Mouse (Mus musculus) erythroblast, embryonic 14.5 days (primary cell): ENCODE data around the gene Cct5. TPM values are rescaled to one million over a fixed set of nuclear protein-coding genes. Genes with fewer than 3 reads are reported as not detected.

Source experiments
- H3K27me3 ChIP-seq: 2 replicates; pipeline ENCODE4 v1.6.1; 2012; ENCODE audit warnings: inconsistent platforms; ENCODE audit not compliant: control insufficient read depth
- H3K36me3 ChIP-seq: 2 replicates; pipeline ENCODE4 v1.6.1; 2012; ENCODE audit warnings: mild to moderate bottlenecking, inconsistent platforms; ENCODE audit not compliant: control insufficient read depth
- H3K4me1 ChIP-seq: 2 replicates; pipeline ENCODE4 v1.6.1; 2012; ENCODE audit warnings: inconsistent platforms; ENCODE audit not compliant: control insufficient read depth
- H3K4me3 ChIP-seq: replicated peaks from 2 replicates; pipeline ENCODE3; 2012; ENCODE audit warnings: moderate library complexity, mild to moderate bottlenecking, inconsistent platforms
- H3K9me3 ChIP-seq: 2 replicates; pipeline ENCODE4 v1.6.1; 2012; ENCODE audit warnings: low read length, inconsistent platforms, mixed read lengths; ENCODE audit not compliant: control insufficient read depth
- GATA1 ChIP-seq: IDR thresholded peaks from 2 replicates; pipeline ENCODE4 v1.6.1; 2012; ENCODE audit warnings: low read length, inconsistent platforms, mixed read lengths
- TAL1 ChIP-seq: IDR thresholded peaks from 3 replicates; pipeline ENCODE4 v1.6.1; 2012; ENCODE audit warnings: low read length, inconsistent platforms, mixed read lengths
- polyA plus RNA-seq: library from polyadenylated mRNA; stranded (reverse); fragments of >175 nt; gene quantifications from 2 replicates; pipeline ENCODE4 v1.2.3, GENCODE M21; 2012

Gene Cct5
- polyA plus RNA-seq, 1 experiment: 2.6 TPM

DNA sequence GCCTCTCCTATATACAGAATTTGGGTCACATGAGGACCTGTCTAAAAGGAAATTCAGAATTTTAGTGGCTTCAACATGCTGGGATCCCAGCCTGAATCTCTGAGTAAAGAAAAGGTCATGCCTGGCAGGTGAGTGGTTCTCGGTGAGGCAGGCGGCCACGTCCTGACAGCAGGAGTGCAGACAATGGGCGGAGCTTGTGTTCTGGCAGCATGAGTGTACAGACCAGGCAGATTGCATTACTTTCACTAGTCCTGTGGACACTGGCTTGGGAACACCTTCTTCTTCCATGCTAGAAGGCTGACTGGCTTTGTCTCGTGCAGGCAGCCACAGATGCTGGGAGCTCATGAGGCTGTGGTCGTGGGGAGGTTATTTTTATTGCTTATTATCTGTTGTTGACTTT, 5.2 kb upstream of the Cct5 start:
- TF ChIP-seq GATA1 (no peak), TAL1 (no peak)
- no peak overlapping the region for H3K4me3 ChIP-seq

DNA sequence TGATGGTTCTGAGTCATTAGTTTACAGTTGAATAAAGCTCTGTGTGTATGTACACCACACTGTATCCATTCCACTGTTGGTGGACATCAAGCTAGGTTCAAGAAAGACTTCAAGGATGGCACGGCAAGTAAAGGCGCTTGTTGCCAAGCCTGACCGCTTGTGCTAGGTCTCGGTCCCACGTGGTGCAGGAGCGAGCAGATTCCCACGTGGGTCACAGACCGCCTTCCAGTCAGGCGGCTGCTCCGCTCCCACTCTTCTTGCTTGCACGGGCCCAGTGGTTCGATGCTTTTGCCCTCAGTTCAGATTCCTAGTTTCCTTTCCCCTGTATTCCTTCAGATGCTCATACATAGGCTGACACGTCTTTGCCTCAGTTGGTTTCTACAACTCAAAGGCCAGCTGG, 1.5 kb upstream of the Cct5 start:
- Histone ChIP-seq H3K4me3 (peak overlapping the region; percentile 79), H3K9me3 (no peaks in the 10 kb centered on the region), H3K4me1 (peaks cover 43% of the 10 kb centered on the region), H3K36me3 (peaks cover 21% of the 10 kb centered on the region), H3K27me3 (no peaks in the 10 kb centered on the region)
- TF ChIP-seq GATA1 (no peak), TAL1 (no peak)

More for the DNA sequence above, 5.2 kb upstream of the Cct5 start:
- Histone ChIP-seq H3K36me3 (peaks cover 31% of the 10 kb centered on the region), H3K27me3 (no peaks in the 10 kb centered on the region), H3K9me3 (no peaks in the 10 kb centered on the region), H3K4me1 (peaks cover 13% of the 10 kb centered on the region)

DNA sequence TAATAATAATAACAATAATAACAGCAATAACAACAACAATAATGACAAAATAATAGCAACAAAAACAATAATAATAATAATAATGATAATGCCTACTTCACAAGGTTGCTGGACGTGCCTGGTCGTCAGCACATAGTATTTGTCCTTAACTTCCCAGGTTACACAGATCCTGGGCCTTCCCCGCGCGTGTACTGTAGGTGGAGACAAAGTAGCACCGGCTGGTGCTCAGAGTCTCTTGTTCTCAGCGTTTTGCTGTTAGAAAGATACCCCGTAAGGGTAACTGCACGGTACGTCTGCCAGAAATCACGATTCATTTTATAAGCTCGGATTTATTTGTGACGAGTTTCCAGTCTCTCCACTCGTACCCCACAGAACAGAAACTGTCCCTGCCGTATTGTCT, 822 bp upstream of the Cct5 start:
- Histone ChIP-seq H3K9me3 (no peaks in the 10 kb centered on the region), H3K4me1 (peaks cover 43% of the 10 kb centered on the region), H3K36me3 (peaks cover 23% of the 10 kb centered on the region), H3K27me3 (no peaks in the 10 kb centered on the region), H3K4me3 (peak overlapping the region; percentile 79)
- TF ChIP-seq GATA1 (no peak), TAL1 (no peak)

DNA sequence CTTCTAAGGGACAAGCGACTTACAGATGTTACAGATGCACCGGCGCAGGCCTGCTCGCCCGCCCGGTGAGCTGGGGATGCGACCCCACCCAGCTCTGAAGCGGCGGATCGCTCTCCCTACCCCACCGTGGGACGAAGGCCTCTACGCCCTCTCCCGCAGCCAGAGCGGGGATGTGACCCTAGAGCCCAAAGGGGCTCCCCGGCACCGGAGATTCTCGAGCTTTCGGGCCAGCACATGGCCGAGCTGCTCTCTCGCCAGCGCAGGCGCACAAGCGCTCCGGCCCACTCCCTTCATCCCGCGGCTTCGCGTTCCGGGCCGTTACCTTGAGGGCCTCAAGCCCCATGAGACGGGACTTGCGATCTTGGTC, 342 bp downstream of the Cct5 start:
- Histone ChIP-seq H3K9me3 (no peaks in the 10 kb centered on the region), H3K4me1 (peaks cover 40% of the 10 kb centered on the region), H3K36me3 (peaks cover 31% of the 10 kb centered on the region), H3K27me3 (no peaks in the 10 kb centered on the region), H3K4me3 (peak overlapping the region; percentile 79)
- TF ChIP-seq TAL1 (no peak), GATA1 (no peak)

DNA sequence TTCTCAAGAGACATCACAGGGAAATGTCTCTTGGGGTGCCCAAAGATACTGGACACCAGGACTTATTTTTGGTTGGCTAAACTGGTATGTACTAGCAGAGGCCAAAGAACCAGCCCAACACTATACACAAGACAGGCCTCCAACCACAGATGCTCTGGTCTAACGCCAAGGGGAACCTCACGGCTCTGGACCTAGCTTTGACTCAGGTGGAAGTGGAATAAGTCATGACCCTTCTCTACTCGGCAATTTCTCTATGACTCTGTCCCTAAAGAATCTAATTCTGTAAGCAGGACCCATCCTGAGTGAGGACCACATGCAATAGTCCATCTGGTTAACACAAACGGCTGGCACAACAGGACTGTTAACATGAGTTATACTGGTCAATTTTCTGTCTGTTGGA, 1.8 kb downstream of the Cct5 start:
- peaks cover 45% of the 10 kb centered on the region for H3K36me3 ChIP-seq
- TF ChIP-seq TAL1 (no peak), GATA1 (no peak)

DNA sequence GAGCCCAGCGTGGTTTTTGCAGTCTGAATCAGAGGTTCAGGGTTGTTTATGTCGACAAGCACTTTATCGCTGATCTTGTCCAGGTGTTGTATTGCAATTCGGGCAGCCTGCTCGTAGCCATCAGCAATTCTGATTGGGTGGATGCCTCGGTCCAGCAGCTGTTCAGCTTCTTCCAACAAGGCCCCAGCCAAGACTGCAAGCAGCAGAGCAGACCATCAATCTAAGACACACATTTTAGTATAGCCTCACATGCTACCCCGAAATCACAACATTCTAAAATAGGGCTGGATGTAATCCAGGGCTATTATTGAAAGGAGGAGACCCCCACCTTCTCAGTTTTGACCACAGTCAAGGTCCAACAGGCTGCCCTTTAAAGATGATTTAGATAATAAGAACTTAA, 6.0 kb downstream of the Cct5 start:
- Histone ChIP-seq H3K4me3 (no peak overlapping the region), H3K4me1 (peaks cover 23% of the 10 kb centered on the region)
- TF ChIP-seq GATA1 (no peak), TAL1 (no peak)

More for the DNA sequence above, 1.8 kb downstream of the Cct5 start:
- H3K27me3 ChIP-seq: no peaks in the 10 kb centered on the region
- no peaks in the 10 kb centered on the region for H3K9me3 ChIP-seq
- peak overlapping the region; percentile 79 for H3K4me3 ChIP-seq
- H3K4me1 ChIP-seq: peaks cover 40% of the 10 kb centered on the region

DNA sequence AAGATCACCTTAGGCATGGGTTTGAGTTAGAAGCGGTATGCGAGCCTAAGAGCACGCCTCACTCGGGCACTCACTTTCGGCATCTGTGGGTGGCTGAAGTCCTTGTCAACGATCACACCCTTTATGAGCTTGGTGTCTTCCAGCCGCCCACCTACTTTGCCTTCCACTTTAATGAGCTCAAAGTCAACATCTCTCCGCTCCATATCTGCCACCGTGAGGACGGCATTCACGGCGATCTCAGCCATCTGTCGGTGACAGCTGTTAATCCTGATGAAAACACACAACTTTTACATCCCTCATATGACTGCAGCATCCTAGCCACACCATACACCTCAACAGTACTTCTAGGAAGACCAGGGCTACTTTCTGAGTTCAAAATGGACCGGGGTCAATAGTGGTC, 7.3 kb downstream of the Cct5 start:
- peaks cover 98% of the 10 kb centered on the region for H3K36me3 ChIP-seq
- H3K4me3 ChIP-seq: no peak overlapping the region
- TF ChIP-seq GATA1: no peak
- H3K9me3 ChIP-seq: no peaks in the 10 kb centered on the region
- peaks cover 11% of the 10 kb centered on the region for H3K4me1 ChIP-seq
- H3K27me3 ChIP-seq: no peaks in the 10 kb centered on the region

More for the DNA sequence above, 6.0 kb downstream of the Cct5 start:
- Histone ChIP-seq H3K27me3 (no peaks in the 10 kb centered on the region), H3K36me3 (peaks cover 87% of the 10 kb centered on the region), H3K9me3 (no peaks in the 10 kb centered on the region)

DNA sequence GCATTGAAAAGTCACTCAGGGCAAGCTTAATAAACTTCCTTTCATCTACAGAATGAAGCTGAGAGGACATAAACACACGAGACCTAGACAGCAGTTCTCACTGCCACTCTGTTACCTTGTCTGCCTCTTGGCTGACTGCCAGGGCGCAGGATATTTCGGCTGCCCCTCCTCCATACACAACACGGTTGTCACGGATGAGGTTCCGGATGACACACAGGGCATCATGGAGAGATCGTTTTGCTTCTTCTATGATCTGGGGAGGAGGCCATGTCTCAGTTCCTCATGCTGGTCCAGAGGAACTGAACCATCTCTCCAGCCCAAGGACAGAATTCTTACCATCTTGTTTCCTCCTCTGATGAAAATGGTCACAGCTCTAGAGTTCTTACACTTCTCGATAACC, 9.1 kb downstream of the Cct5 start:
- H3K4me3 ChIP-seq: no peak overlapping the region
- H3K4me1 ChIP-seq: no peaks in the 10 kb centered on the region
- H3K27me3 ChIP-seq: no peaks in the 10 kb centered on the region
- H3K9me3 ChIP-seq: no peaks in the 10 kb centered on the region
- H3K36me3 ChIP-seq: peaks cover 91% of the 10 kb centered on the region
- TF ChIP-seq GATA1: no peak
- TF ChIP-seq TAL1: no peak

DNA sequence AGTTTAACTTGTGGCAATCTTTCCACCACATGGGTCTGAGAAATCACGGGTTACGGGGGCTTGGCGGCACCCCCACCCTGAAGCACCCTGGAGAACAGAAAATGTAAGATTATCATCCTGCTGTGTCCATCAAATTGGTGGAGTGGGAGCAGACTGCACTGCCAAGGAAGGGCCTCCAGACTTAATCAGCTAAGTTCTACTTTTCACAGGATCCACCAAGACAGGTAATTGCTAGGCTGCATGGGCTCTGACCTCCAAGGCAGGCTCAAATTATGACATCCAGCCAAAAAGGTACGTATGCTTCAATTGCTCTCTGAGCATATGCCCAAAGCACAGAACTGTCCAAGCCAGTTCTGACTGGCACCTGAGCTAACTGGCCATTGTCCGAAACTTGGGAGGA, 11.4 kb downstream of the Cct5 start:
- Histone ChIP-seq H3K9me3 (no peaks in the 10 kb centered on the region), H3K27me3 (no peaks in the 10 kb centered on the region), H3K4me1 (peaks cover 10% of the 10 kb centered on the region), H3K4me3 (no peak overlapping the region), H3K36me3 (peaks cover 67% of the 10 kb centered on the region)
- no peak for TF ChIP-seq TAL1
- TF ChIP-seq GATA1: no peak

DNA sequence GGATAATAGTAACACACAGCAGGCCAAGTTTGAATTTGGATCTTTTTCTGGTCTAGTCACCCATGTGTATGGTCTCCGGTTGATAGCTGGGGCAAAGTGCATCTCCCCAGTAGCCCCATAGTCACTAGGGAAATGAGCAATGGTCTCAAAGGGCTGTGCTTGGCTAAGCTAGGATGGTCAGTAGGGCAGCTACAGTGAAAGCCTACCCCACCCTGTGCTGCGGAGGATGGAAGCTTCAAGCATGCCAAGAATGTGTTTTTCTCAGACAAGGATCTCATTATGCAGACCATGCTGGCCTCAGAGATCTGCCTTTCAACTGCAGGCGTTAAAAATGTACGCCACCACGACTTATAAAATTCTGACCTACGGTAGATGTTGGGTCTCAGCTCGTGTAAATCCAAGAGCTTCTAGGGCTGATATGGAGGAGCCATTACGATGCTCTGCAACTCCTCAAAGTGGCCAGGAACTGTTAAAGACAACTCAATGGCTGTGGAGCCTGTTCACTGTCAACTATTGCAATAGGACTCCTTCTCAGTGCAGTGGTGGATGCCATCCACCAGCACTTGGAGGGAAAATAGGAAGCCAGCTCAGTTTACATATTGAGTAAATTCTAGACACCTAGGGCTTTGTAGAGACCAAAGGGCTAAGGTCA, 12.5 kb downstream of the Cct5 start:
- TF ChIP-seq GATA1: no peak
- TF ChIP-seq TAL1: no peak
- Histone ChIP-seq H3K27me3 (no peaks in the 10 kb centered on the region), H3K4me3 (no peak overlapping the region), H3K36me3 (peaks cover 57% of the 10 kb centered on the region), H3K9me3 (no peaks in the 10 kb centered on the region), H3K4me1 (peaks cover 10% of the 10 kb centered on the region)
